Comparison of ENCODE assay signal across 34 mouse cellular contexts in genomic region chr14:48871313-48871712, GRCm38 (mm10).
"Had no signal": no experiment of that assay in that cellular context is flagged by ENCODE, and none has a peak within 500 bp of the region (broad histone marks: within the 10 kb centered on the region; RNA-seq: fewer than 3 reads in every experiment).

No protein-coding gene starts in this region.

- H3K4me2 ChIP-seq: heart, embryonic 11.5 days; heart, embryonic 12.5 days; heart, embryonic 13.5 days; heart, embryonic 15.5 days; hindbrain, embryonic 12.5 days; hindbrain, embryonic 13.5 days; hindbrain, embryonic 14.5 days; hindbrain, embryonic 15.5 days; intestine, embryonic 15.5 days; kidney, embryonic 15.5 days had no signal

- H3K27me3 ChIP-seq: heart, embryonic 12.5 days; heart, embryonic 13.5 days; heart, embryonic 15.5 days; hindbrain, embryonic 12.5 days; hindbrain, embryonic 13.5 days; hindbrain, embryonic 15.5 days; intestine, embryonic 15.5 days had no signal

- DNase-seq: heart, postnatal 10 days; heart, postnatal 14 days; heart, postnatal 36 days; heart, postnatal 4 days; kidney, adult 11 months; kidney, adult 18-20 months; kidney, adult 8-10 months; kidney, adult 9 months; kidney, postnatal 10 days; kidney, postnatal 14 days; kidney, postnatal 25 days; kidney, postnatal 36 days; kidney, postnatal 4 days; layer of hippocampus, adult 9-11 months; layer of hippocampus, postnatal 36 days had no signal

- ATAC-seq: hindbrain, embryonic 16.5 days; hindbrain, postnatal 0 days; inflammation-experienced regulatory T-cells, adult 6 months; intestine, embryonic 15.5 days; intestine, embryonic 16.5 days; intestine, postnatal 0 days had no signal

- H3K9ac ChIP-seq: heart, embryonic 12.5 days; heart, embryonic 13.5 days; heart, embryonic 15.5 days; hindbrain, embryonic 12.5 days; hindbrain, embryonic 13.5 days; hindbrain, embryonic 14.5 days; hindbrain, embryonic 15.5 days; intestine, embryonic 15.5 days; kidney, embryonic 15.5 days had no signal

- H3K4me3 ChIP-seq: heart, embryonic 10.5 days; heart, embryonic 12.5 days; heart, embryonic 13.5 days; heart, embryonic 15.5 days; hindbrain, embryonic 10.5 days; hindbrain, embryonic 12.5 days; hindbrain, embryonic 13.5 days; hindbrain, embryonic 15.5 days; intestine, embryonic 15.5 days; kidney, embryonic 15.5 days; layer of hippocampus, adult 2 months had no signal

- H3K4me1 ChIP-seq: heart, embryonic 10.5 days; heart, embryonic 12.5 days; heart, embryonic 13.5 days; heart, embryonic 15.5 days; hindbrain, embryonic 10.5 days; hindbrain, embryonic 12.5 days; hindbrain, embryonic 13.5 days; hindbrain, embryonic 15.5 days; intestine, embryonic 15.5 days; kidney, embryonic 15.5 days had no signal

- H3K27ac ChIP-seq: heart, embryonic 10.5 days; heart, embryonic 13.5 days; heart, embryonic 15.5 days; hindbrain, embryonic 10.5 days; hindbrain, embryonic 12.5 days; hindbrain, embryonic 13.5 days; hindbrain, embryonic 14.5 days; hindbrain, embryonic 15.5 days; hindbrain, postnatal 0 days; intestine, embryonic 15.5 days; kidney, embryonic 15.5 days; kidney, postnatal 0 days; layer of hippocampus, adult 2 months had no signal

- H3K36me3 ChIP-seq: heart, embryonic 10.5 days; heart, embryonic 12.5 days; heart, embryonic 13.5 days; heart, embryonic 15.5 days; hindbrain, embryonic 10.5 days; hindbrain, embryonic 12.5 days; hindbrain, embryonic 13.5 days; hindbrain, embryonic 15.5 days; intestine, embryonic 15.5 days; kidney, embryonic 15.5 days had no signal

- H3K9me3 ChIP-seq: heart, embryonic 10.5 days; heart, embryonic 12.5 days; heart, embryonic 15.5 days; hindbrain, embryonic 10.5 days; hindbrain, embryonic 12.5 days; hindbrain, embryonic 13.5 days; hindbrain, embryonic 15.5 days; intestine, embryonic 15.5 days had no signal
